Mouse (Mus musculus) C2C12 (cell line): Measurements from ENCODE around the gene Slc22a18.

Experiments used
- CTCF ChIP-seq: IDR thresholded peaks from one replicate; pipeline ENCODE4 v1.5.1; 2011; ENCODE audit not compliant: control insufficient read depth, insufficient read depth, insufficient read length
- MAX ChIP-seq: IDR thresholded peaks from one replicate; pipeline ENCODE4 v1.6.1; 2011; ENCODE audit warnings: mild to moderate bottlenecking, control low read depth
- MYOD1 ChIP-seq: IDR thresholded peaks from one replicate; pipeline ENCODE4 v1.6.1; 2011; ENCODE audit warnings: low read depth; ENCODE audit not compliant: control insufficient read depth, insufficient read length

DNA sequence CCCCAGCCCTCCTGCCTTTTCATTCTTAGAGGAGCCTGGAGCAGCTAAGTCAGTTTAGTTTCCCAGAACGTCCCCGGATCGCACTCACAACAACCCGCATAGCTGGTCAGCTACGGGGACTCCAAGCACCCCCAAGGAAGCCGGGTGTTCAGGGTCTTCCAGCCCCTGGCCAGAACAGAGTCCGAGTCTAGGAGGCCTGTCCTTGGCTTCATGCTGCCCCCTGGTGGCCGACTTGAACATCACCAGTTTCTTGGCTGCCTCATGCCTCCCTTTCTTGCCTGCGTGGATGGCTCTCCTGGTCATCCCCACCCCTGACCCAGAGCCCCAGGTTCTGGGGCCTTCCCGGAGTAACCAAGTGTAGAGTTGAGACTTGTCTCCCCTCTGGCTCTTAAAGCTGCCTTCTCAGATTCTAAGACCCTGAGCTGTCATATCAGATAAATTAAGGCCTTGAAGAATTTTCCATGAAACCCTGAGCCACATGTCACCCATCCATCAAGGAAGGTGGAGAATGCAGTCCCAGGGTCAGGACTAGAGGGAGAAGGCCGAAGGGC, 9.6 kb upstream of the Slc22a18 start:
- TF ChIP-seq CTCF, result peak; percentile 70
- no peak for TF ChIP-seq MAX
- TF ChIP-seq MYOD1, result no peak
